Mouse (Mus musculus) mesoderm, embryonic 11.5 days (tissue): Measurements from ENCODE around the gene Naaa.

Experiments used
- DNase-seq: peaks from one replicate; pipeline ENCODE4 v3.0.0-alpha.2; 2012; ENCODE audit warnings: low read depth, low spot score

The Naaa gene

DNA sequence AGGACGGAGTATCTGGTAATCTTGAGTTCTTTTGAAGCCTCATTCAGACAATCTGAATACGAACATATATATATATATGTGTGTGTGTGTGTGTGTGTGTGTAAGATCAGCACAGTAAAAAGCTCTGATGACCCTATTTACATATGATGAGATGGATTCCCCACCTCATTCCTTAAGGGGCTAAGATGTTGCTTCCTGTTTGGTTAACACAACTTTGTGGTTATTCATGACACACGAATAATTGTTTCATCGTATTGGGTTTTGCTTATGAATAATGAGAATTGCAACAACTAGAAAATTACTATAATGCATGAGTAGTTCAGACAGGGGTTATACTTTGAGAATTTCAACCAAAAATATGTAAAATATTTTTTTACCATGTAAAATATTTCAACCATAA, 62.7 kb downstream of the Naaa start, which contains the start of gene U90926:
TSS of gene U90926 (minus strand) at position 101 of the 400 bp plus-strand sequence.
- no peak for DNase-seq

DNA sequence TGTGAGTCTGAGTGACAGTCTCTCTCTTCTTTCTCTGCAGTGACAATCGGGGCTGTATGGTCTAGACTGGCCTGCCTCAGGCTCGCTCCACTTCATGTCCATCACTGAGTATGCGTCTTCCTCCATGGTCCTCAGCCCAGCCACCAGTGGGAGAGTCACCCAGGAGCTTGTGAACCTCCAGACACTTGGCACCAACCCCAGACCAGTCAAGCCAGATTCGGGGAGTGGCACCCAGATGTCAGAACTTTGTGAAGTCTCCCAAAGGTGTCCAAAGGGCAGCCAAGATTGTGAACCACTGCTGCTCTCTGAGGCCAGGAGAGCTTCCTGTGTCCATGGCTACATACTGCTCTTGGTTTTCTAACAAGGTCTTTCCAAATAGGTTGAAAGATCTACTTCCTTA, 65.7 kb downstream of the Naaa start:
- DNase-seq = no peak

DNA sequence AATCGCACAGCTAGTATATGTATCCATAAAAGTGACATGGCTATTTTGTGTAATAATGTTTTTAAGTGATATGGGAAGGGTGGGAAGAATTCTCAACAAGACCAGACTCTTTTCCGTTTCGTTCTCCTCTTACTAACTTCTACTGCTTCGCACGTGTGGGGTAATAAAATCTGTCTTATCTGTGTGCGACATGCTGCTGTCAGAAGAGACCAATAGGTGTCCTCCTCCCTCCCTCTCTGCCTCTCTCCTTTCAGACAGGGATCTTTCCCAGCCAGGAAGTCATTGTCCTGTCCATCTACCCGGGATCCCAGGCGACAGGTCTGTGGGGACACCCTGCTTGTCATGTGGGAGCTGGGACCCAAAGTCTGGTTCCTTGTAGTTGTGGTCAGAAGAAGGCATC, 67.8 kb downstream of the Naaa start:
- no peak for DNase-seq
